In the genomic region with DNA sequence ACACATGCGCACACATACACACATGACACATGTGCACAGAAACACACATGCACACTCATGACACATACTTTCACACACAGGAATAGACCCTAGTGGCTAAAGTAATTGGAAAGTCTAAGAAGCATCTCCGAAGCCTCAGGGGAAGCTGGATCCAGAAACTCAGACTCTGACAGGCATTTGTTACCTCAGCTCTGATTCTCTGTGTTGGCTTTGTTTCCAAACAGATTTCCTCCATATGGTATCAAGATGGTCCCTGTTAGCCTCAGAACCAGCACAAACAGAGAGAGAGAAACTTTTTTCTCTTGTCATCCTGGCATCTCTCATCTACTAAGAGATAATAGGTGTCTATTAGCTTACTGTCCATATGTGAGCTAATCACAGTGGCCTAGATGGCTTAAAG, we compare ENCODE assay signal across 17 mouse cellular contexts. TPM values are rescaled to one million over a fixed set of nuclear protein-coding genes. Genes with fewer than 3 reads are reported as not detected.
DNase-seq lines count a peak whose midpoint lies in the region; ATAC-seq and TF ChIP-seq lines count a peak whose summit lies in the region.
"Had no signal": no experiment of that assay in that cellular context is flagged by ENCODE, and none has a peak within 500 bp of the region (broad histone marks: within the 10 kb centered on the region; RNA-seq: fewer than 3 reads in every experiment).

No protein-coding gene starts in this region.

- no peak overlapping the region for H3K9ac ChIP-seq in hindbrain, embryonic 15.5 days
- no peak overlapping the region for H3K9ac ChIP-seq in hindbrain, postnatal 0 days (replicated peaks; ENCODE audit: low read length)
- 0 out of 2 replicates have a peak overlapping the region, but pooled peaks have one; percentile 33 for H3K9ac ChIP-seq in embryonic facial prominence, embryonic 13.5 days
- peak overlapping the region; percentile 36; the same call in 1 of the 2 replicates for H3K9ac ChIP-seq in limb, embryonic 11.5 days (ENCODE audit: low read length)
- H3K9ac ChIP-seq: heart, embryonic 15.5 days had no signal

- H3K27me3 ChIP-seq in hindbrain, embryonic 15.5 days, result no peaks in the 10 kb centered on the region
- H3K27me3 ChIP-seq in hindbrain, postnatal 0 days (ENCODE audit: insufficient read depth, low read length), result no peaks in the 10 kb centered on the region
- no peaks in the 10 kb centered on the region for H3K27me3 ChIP-seq in embryonic facial prominence, embryonic 13.5 days
- no peaks in the 10 kb centered on the region for H3K27me3 ChIP-seq in limb, embryonic 11.5 days (ENCODE audit: control insufficient read depth, insufficient read depth, low read length)
- H3K27me3 ChIP-seq: heart, embryonic 15.5 days had no signal

- peaks cover 25% of the 10 kb centered on the region for H3K4me1 ChIP-seq in hindbrain, embryonic 15.5 days (replicated peaks)
- peaks cover 16% of the 10 kb centered on the region for H3K4me1 ChIP-seq in hindbrain, postnatal 0 days (ENCODE audit: insufficient read depth, low read length)
- H3K4me1 ChIP-seq in embryonic facial prominence, embryonic 13.5 days, result peaks cover 40% of the 10 kb centered on the region
- H3K4me1 ChIP-seq in limb, embryonic 11.5 days (ENCODE audit: control insufficient read depth, insufficient read depth, low read length), result peaks cover 40% of the 10 kb centered on the region

- no peaks in the 10 kb centered on the region for H3K9me3 ChIP-seq in hindbrain, embryonic 15.5 days
- H3K9me3 ChIP-seq in hindbrain, postnatal 0 days (ENCODE audit: low read length), result no peaks in the 10 kb centered on the region
- H3K9me3 ChIP-seq in embryonic facial prominence, embryonic 13.5 days, result no peaks in the 10 kb centered on the region
- no peaks in the 10 kb centered on the region for H3K9me3 ChIP-seq in limb, embryonic 11.5 days (ENCODE audit: control insufficient read depth, low read length)
- H3K9me3 ChIP-seq: heart, embryonic 15.5 days had no signal

- no peak for TF ChIP-seq CTCF in hindbrain, postnatal 0 days (IDR thresholded peaks at IDR 0.05; ENCODE audit: low read depth)

- no peak for ATAC-seq in hindbrain, embryonic 15.5 days (ENCODE audit: low FRiP score, low read depth)
- no peak for ATAC-seq in hindbrain, postnatal 0 days
- no peak for ATAC-seq in embryonic facial prominence, embryonic 13.5 days (ENCODE audit: insufficient number of reproducible peaks, insufficient read depth, low FRiP score, low TSS enrichment, low read depth)
- ATAC-seq in limb, embryonic 11.5 days (ENCODE audit: insufficient number of reproducible peaks, low FRiP score, low TSS enrichment, low read depth), result no peak
- no peak for ATAC-seq in erythroblast, adult 5-6 weeks (replicated peaks; ENCODE audit: low FRiP score, poor library complexity, severe bottlenecking)
- ATAC-seq: hindbrain, embryonic 16.5 days had no signal

- H3K27ac ChIP-seq in hindbrain, embryonic 15.5 days (replicated peaks), result peak overlapping the region; percentile 76
- H3K27ac ChIP-seq in hindbrain, postnatal 0 days, result no peak overlapping the region
- H3K27ac ChIP-seq in embryonic facial prominence, embryonic 13.5 days, result peak overlapping the region; percentile 62
- peak overlapping the region; percentile 78; the same call in 1 of the 2 replicates for H3K27ac ChIP-seq in limb, embryonic 11.5 days (replicated peaks; ENCODE audit: low read depth, low read length)
- H3K27ac ChIP-seq: heart, embryonic 15.5 days; macrophage had no signal

- H3K4me2 ChIP-seq in hindbrain, embryonic 15.5 days, result no peak overlapping the region
- no peak overlapping the region for H3K4me2 ChIP-seq in hindbrain, postnatal 0 days (ENCODE audit: low read depth, low read length)
- H3K4me2 ChIP-seq in embryonic facial prominence, embryonic 13.5 days, result 0 out of 2 replicates have a peak overlapping the region, but pooled peaks have one; percentile 7
- no peak overlapping the region for H3K4me2 ChIP-seq in limb, embryonic 11.5 days (ENCODE audit: low read depth, severe bottlenecking)
- H3K4me2 ChIP-seq: heart, embryonic 15.5 days had no signal

- no peaks in the 10 kb centered on the region for H3K36me3 ChIP-seq in hindbrain, embryonic 15.5 days
- H3K36me3 ChIP-seq in hindbrain, postnatal 0 days (ENCODE audit: insufficient read depth, low read length), result no peaks in the 10 kb centered on the region
- H3K36me3 ChIP-seq in embryonic facial prominence, embryonic 13.5 days, result no peaks in the 10 kb centered on the region
- H3K36me3 ChIP-seq in limb, embryonic 11.5 days (ENCODE audit: control insufficient read depth, insufficient read depth, low read length), result no peaks in the 10 kb centered on the region
- H3K36me3 ChIP-seq: heart, embryonic 15.5 days had no signal

- H3K4me3 ChIP-seq in hindbrain, embryonic 15.5 days, result no peak overlapping the region
- H3K4me3 ChIP-seq in hindbrain, postnatal 0 days (ENCODE audit: low read length), result no peak overlapping the region
- no peak overlapping the region for H3K4me3 ChIP-seq in embryonic facial prominence, embryonic 13.5 days
- H3K4me3 ChIP-seq in limb, embryonic 11.5 days (ENCODE audit: low read depth, low read length), result no peak overlapping the region
- H3K4me3 ChIP-seq: heart, embryonic 15.5 days had no signal

- no peak for DNase-seq in hindbrain, postnatal 0 days (ENCODE audit: low spot score)
- peak; percentile 4 for DNase-seq in NIH3T3 (ENCODE audit: low read depth)
- DNase-seq in limb, embryonic 11.5 days (ENCODE audit: low spot score), result no peak
- DNase-seq in gastrocnemius, postnatal 10 days, result no peak
- no peak for DNase-seq in spleen, adult 12 weeks (ENCODE audit: low spot score)
- DNase-seq: kidney, adult 2 months; midbrain, embryonic 14.5 days had no signal

- 98% methylated on average over 2 of the region's 2 CpGs for WGBS in hindbrain, embryonic 15.5 days
- 95% methylated on average over 2 of the region's 2 CpGs for WGBS in hindbrain, postnatal 0 days
- WGBS in embryonic facial prominence, embryonic 13.5 days, result 58% methylated on average over 2 of the region's 2 CpGs
- WGBS in limb, embryonic 11.5 days, result 95% methylated on average over 2 of the region's 2 CpGs

RNA-seq across cellular contexts. Expression of a gene that starts 5.6 kb away (rescaled TPM):
- 20.2 and 20.8 TPM in 2 replicates for polyA plus RNA-seq in hindbrain, embryonic 15.5 days (2015; fragmentation: Nextera tagmentation; extraction: Ambion mirVana)
- total RNA-seq in hindbrain, postnatal 0 days (2014; rRNA removed), result 39.5 and 40.5 TPM in 2 replicates
- 14.2 and 17.7 TPM in 2 replicates for polyA plus RNA-seq in hindbrain, postnatal 0 days (2015; fragmentation: Nextera tagmentation; extraction: Ambion mirVana)
- 39.5 and 44.7 TPM in 2 replicates for polyA plus RNA-seq in embryonic facial prominence, embryonic 13.5 days (2015; fragmentation: Nextera tagmentation; extraction: Ambion mirVana)
- polyA plus RNA-seq in limb, embryonic 11.5 days (2014; fragmentation: Nextera tagmentation; extraction: Ambion mirVana), result 67.3 and 71.1 TPM in 2 replicates
- 10 to 100 TPM; 31.7 to 38.2 TPM for total RNA-seq in gastrocnemius, postnatal 10 days (2021)
- total RNA-seq in erythroblast, adult 5-6 weeks (2015; ENCODE audit: low replicate concordance), result 9.4 and 11.0 TPM in 2 replicates
- 2.4 and 6.7 TPM in 2 replicates for total RNA-seq in erythroblast, adult 5-6 weeks (2017; ENCODE audit: low replicate concordance)

RNA-seq across cellular contexts. Expression of a gene that starts 56.5 kb away (rescaled TPM):
- polyA plus RNA-seq in hindbrain, embryonic 15.5 days (2015; fragmentation: Nextera tagmentation; extraction: Ambion mirVana), result 2.4 and 3.2 TPM in 2 replicates
- total RNA-seq in hindbrain, postnatal 0 days (2014; rRNA removed), result 12.4 and 15.1 TPM in 2 replicates
- polyA plus RNA-seq in hindbrain, postnatal 0 days (2015; fragmentation: Nextera tagmentation; extraction: Ambion mirVana), result 2.2 and 2.4 TPM in 2 replicates
- 0.65 and 0.89 TPM in 2 replicates for polyA plus RNA-seq in embryonic facial prominence, embryonic 13.5 days (2015; fragmentation: Nextera tagmentation; extraction: Ambion mirVana)
- polyA plus RNA-seq in limb, embryonic 11.5 days (2014; fragmentation: Nextera tagmentation; extraction: Ambion mirVana), result not detected in 2 replicates
- total RNA-seq in gastrocnemius, postnatal 10 days (2021), result not detected
- total RNA-seq in erythroblast, adult 5-6 weeks (2015; ENCODE audit: low replicate concordance), result not detected in 2 replicates
- not detected in 2 replicates for total RNA-seq in erythroblast, adult 5-6 weeks (2017; ENCODE audit: low replicate concordance)
- total RNA-seq: granulocyte monocyte progenitor cell, adult 5-6 weeks; MEL; neutrophil, adult 5-6 weeks had no signal
- polyA plus RNA-seq: heart, embryonic 15.5 days; liver, embryonic 16.5 days; macrophage had no signal

Comparison
In these comparisons a context has a peak if more than half of its experiments do, and no peak if none do; other contexts are left out.
1. H3K9ac ChIP-seq: peak in embryonic facial prominence, embryonic 13.5 days (single experiment) and limb, embryonic 11.5 days (single experiment); none in hindbrain, embryonic 15.5 days (single experiment) and hindbrain, postnatal 0 days (single experiment).